Mouse (Mus musculus) liver, embryonic 16.5 days (tissue): ENCODE measurements around the gene Gm10135. TPM values are rescaled to one million over a fixed set of nuclear protein-coding genes. Genes with fewer than 3 reads are reported as not detected.
"Not testable (repeated sequence)": the region's sequence is repeated elsewhere in the genome, so short reads cannot be mapped to it uniquely, and the experiment has no call there.

Source experiments
- ATAC-seq: fragments of 200-750 bp; cut with Nextera tagmentation; 2 replicates; pipeline ENCODE4 v1.8.0; 2017; ENCODE audit warnings: low read depth, mild to moderate bottlenecking, moderate number of reproducible peaks, moderate library complexity
- H3K27ac ChIP-seq: fragments of 300-500 bp; sonication (generic); 2 replicates; pipeline ENCODE4 v1.5.1; 2014; ENCODE audit warnings: mild to moderate bottlenecking, low read length
- H3K27me3 ChIP-seq: fragments of 300-500 bp; sonication (generic); 2 replicates; pipeline ENCODE4 v1.6.1; 2014; ENCODE audit warnings: low read depth, low read length, mixed read lengths; ENCODE audit not compliant: control insufficient read depth, insufficient read depth
- H3K36me3 ChIP-seq: fragments of 300-500 bp; sonication (generic); 2 replicates; pipeline ENCODE4 v1.6.1; 2014; ENCODE audit warnings: mild to moderate bottlenecking; ENCODE audit not compliant: control insufficient read depth, insufficient read depth
- H3K4me1 ChIP-seq: fragments of 300-500 bp; sonication (generic); 2 replicates; pipeline ENCODE4 v1.6.1; 2014; ENCODE audit warnings: low read depth, low read length, mixed read lengths; ENCODE audit not compliant: control insufficient read depth
- H3K4me2 ChIP-seq: fragments of 300-500 bp; sonication (generic); 2 replicates; pipeline ENCODE4 v1.6.1; 2014; ENCODE audit warnings: low read depth, low read length, mixed read lengths
- H3K4me3 ChIP-seq: fragments of 300-500 bp; sonication (generic); 2 replicates; pipeline ENCODE4 v1.5.1; 2014; ENCODE audit warnings: low read depth, mild to moderate bottlenecking, low read length
- H3K9ac ChIP-seq: fragments of 300-500 bp; sonication (generic); 2 replicates; pipeline ENCODE4 v1.6.1; 2014; ENCODE audit warnings: low read depth, low read length
- H3K9me3 ChIP-seq: fragments of 300-500 bp; sonication (generic); replicated peaks from 2 replicates; pipeline ENCODE4 v1.6.1; 2016; ENCODE audit warnings: low read length; ENCODE audit not compliant: control insufficient read depth
- WGBS: fragments of 180-500 bp; shearing (Covaris S2); extraction: QIAGEN DNeasy Blood & Tissue Kit; methylation state at CpG from one replicate; pipeline ENCODE4 v1.1.7; 2014; ENCODE audit not compliant: insufficient replicate concordance; 5-methylcytosine and 5-hydroxymethylcytosine counted together
- polyA plus RNA-seq: library from polyadenylated mRNA; unstranded; fragments of >200 nt; fragmentation: Nextera tagmentation; extraction: Ambion mirVana; gene quantifications from 2 replicates; pipeline ENCODE4 v1.2.1, GENCODE M21; 2015

Gene Gm10135
- not detected in 2 replicates for polyA plus RNA-seq

DNA sequence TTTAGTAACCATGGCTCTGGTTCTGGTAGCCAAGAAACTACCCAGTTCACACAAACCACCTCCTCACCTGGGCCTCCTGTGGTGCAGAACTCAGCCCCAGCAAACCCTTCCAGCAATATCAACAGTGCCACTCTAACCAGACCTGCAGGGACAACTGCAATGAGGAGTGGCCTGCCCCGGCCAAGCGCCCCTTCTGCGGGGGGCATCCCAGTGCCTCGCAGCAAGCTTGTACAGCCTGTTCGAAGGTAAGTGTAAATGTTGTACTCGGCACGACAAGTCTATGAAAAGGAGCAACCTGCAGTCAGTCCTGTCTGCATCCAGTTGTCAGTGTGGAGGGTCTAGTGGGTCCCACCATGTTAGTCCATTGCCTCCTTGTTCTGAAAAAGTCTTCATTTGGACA is at the start of gene Gm10135:
Gm10135 (minus strand) TSS at position 101 of the 400 bp plus-strand sequence.
- 80% methylated on average over 7 of the region's 7 CpGs for WGBS
- H3K9me3 ChIP-seq, result no peaks in the 10 kb centered on the region
- no peaks in the 10 kb centered on the region for H3K4me1 ChIP-seq

GRCm38 (mm10) chr5:73023801-73024200 is 49.3 kb upstream of the Gm10135 start:
- WGBS, result 91% methylated on average over 13 of the region's 13 CpGs
- Histone ChIP-seq H3K4me2 (no peak overlapping the region), H3K9ac (no peak overlapping the region), H3K9me3 (no peaks in the 10 kb centered on the region), H3K4me3 (no peak overlapping the region), H3K27me3 (no peaks in the 10 kb centered on the region), H3K4me1 (no peaks in the 10 kb centered on the region), H3K36me3 (peaks cover 33% of the 10 kb centered on the region), H3K27ac (no peak overlapping the region)
- ATAC-seq, result no peak

More for the DNA sequence above, at the start of gene Gm10135:
- Histone ChIP-seq H3K4me3 (no peak within 1 kb of the TSS), H3K36me3 (no peaks in the 10 kb centered on the region), H3K4me2 (no peak within 1 kb of the TSS), H3K9ac (no peak within 1 kb of the TSS), H3K27me3 (no peaks in the 10 kb centered on the region), H3K27ac (no peak within 1 kb of the TSS)
- ATAC-seq, result no peak

DNA sequence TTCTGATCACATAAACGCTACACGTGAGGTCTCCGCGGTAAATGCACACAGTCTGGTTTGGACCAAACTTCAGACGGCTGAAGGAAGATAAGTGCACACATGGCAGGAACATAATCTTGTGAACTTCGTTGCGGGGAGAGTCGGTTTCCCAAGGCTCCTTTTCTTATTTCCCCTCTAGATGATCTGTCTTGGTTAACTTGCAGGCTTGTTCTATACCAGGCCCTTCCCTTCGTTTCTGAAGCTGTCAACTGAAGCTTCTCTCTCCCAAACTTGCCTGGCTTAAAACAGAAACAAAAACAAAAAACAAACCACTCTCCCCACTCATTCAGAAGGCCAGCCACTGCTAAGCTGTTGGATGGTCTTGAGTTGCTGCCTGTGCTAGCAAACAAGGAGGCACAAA is 40.2 kb upstream of the Gm10135 start:
- WGBS, result 45% methylated on average over 9 of the region's 9 CpGs
- H3K27ac ChIP-seq, result no peak overlapping the region
- H3K4me1 ChIP-seq, result no peaks in the 10 kb centered on the region; the same call in 1 of the 2 replicates
- ATAC-seq, result no peak
- H3K9me3 ChIP-seq, result no peaks in the 10 kb centered on the region
- H3K27me3 ChIP-seq, result peaks cover 30% of the 10 kb centered on the region
- H3K9ac ChIP-seq, result no peak overlapping the region
- no peak overlapping the region for H3K4me3 ChIP-seq
- no peaks in the 10 kb centered on the region for H3K36me3 ChIP-seq
- no peak overlapping the region for H3K4me2 ChIP-seq

DNA sequence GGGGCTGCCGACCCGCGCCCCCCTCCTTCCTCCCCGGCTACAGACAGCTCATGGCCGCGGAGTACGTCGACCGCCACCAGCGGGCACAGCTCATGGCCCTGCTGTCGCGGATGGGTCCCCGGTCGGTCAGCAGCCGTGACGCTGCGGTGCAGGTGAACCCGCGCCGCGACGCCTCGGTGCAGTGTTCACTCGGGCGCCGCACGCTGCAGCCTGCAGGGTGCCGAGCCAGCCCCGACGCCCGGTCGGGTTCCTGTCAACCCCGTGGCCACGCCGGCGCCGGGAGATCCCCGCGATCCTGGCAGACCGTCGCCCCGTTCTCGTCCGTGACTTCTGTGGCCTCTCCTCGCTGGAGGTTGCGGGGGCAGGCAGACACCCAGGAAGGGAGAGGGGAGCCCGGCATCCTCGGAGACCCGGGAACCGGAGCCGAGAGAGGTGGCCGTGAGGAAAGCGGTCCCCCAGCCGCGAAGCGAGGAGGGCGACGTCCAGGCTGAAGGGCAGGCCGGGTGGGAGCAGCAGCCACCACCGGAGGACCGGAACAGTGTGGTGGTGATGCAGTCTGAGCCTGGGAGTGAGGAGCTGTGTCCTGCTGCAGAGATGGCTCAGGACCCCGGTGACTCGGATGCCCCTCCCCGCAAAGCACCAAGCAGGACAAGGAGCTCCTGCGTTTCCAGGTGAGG is 39.2 kb upstream of the Gm10135 start:
- Histone ChIP-seq H3K4me3 (peak overlapping the region; percentile 38), H3K4me2 (peak overlapping the region; percentile 49), H3K27me3 (peaks cover 30% of the 10 kb centered on the region)
- not testable (repeated sequence) for H3K9me3 ChIP-seq, H3K27ac ChIP-seq, H3K9ac ChIP-seq, ATAC-seq, H3K4me1 ChIP-seq, H3K36me3 ChIP-seq
- 2% methylated on average over 47 of the region's 65 CpGs for WGBS

DNA sequence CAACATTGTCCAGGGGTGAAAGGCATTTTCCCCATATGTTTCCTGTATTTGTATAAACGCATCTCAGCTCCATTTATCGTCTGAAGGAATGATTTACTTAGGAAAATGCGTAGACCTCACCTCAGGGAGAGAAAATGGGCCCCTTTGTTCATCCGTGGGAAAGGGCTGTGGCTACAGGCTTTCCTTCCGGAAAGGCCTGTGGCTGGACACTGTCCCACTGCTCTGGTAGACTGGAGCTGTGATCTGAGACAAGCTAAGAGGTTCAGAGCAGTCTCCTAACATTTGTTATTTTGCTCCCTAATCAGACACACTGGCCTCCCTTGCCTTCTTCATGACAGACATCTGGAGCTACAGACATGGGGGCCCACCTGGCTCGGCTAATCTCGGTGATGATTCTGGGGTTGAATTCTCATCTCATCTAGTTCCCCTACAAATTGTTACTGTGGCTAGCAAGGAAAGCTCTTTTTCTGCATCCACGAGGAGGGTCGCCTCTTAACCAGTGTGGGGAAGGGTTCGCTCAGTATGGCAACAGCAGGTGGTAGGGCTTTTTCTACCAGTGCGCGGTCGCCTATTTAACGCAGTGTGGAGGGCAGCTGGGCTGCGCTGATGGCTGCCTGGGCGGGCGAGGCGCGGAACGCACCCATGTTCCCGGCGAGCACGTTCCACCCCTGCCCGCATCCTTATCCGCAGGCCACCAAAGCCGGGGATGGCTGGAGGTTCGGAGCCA is 38.5 kb upstream of the Gm10135 start:
- not testable (repeated sequence) for H3K36me3 ChIP-seq, H3K4me3 ChIP-seq, H3K9ac ChIP-seq, H3K27ac ChIP-seq, H3K9me3 ChIP-seq, H3K4me1 ChIP-seq, H3K4me2 ChIP-seq, ATAC-seq
- peaks cover 31% of the 10 kb centered on the region for H3K27me3 ChIP-seq
- WGBS, result 15% methylated on average over 23 of the region's 27 CpGs

GRCm38 (mm10) chr5:73011806-73012205 is 37.3 kb upstream of the Gm10135 start:
- not testable (repeated sequence) for ATAC-seq, H3K4me2 ChIP-seq, H3K4me1 ChIP-seq, H3K9me3 ChIP-seq, H3K9ac ChIP-seq, H3K36me3 ChIP-seq, H3K27ac ChIP-seq, H3K4me3 ChIP-seq
- 60% methylated on average over 15 of the region's 16 CpGs for WGBS
- peaks cover 44% of the 10 kb centered on the region for H3K27me3 ChIP-seq

- not testable (repeated sequence) for ATAC-seq, H3K4me1 ChIP-seq, H3K27ac ChIP-seq, H3K9me3 ChIP-seq, H3K36me3 ChIP-seq, H3K4me2 ChIP-seq, H3K4me3 ChIP-seq, H3K9ac ChIP-seq
- H3K27me3 ChIP-seq, result peaks cover 36% of the 10 kb centered on the region
- 20% methylated on average over 8 of the region's 8 CpGs for WGBS
Observed at GRCm38 (mm10) chr5:73008230-73008629, 33.7 kb upstream of the Gm10135 start.

GRCm38 (mm10) chr5:73007582-73007959 is 33.1 kb upstream of the Gm10135 start:
- Histone ChIP-seq H3K4me3 (no peak overlapping the region), H3K9me3 (no peaks in the 10 kb centered on the region), H3K4me2 (0 out of 2 replicates have a peak overlapping the region, but pooled peaks have one; percentile 35), H3K27ac (no peak overlapping the region), H3K4me1 (no peaks in the 10 kb centered on the region), H3K9ac (no peak overlapping the region), H3K36me3 (no peaks in the 10 kb centered on the region), H3K27me3 (peaks cover 30% of the 10 kb centered on the region)
- WGBS, result 33% methylated on average over 5 of the region's 5 CpGs
- no peak for ATAC-seq
